Mouse (Mus musculus): ENCODE results near the gene Gm20481. TPM values are rescaled to one million over a fixed set of nuclear protein-coding genes. Genes with fewer than 3 reads are reported as not detected.
"Not testable (repeated sequence)": the region's sequence is repeated elsewhere in the genome, so short reads cannot be mapped to it uniquely, and the experiment has no call there.

The Gm20481 gene
- not detected for polyA plus RNA-seq (2017; shearing (Covaris generic))

DNA sequence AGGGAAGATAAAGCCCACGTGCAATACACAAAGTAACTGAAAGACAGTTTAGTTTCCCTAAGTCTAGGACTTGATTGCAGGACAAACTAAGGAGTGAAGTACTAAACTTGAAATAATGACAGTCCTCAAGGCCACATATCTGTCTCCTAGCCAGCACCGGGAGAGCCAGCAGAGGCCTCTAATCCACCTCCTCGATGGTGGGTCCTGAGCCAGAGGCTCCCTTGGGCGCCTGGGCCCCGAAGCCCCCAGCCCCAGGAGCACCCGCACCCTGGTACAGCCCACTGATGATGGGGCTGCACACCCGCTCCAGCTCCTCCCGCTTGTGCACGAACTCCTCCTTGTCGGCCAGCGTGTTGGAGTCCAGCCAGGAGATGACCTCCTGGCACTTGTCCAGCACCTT is at the start of gene Gm20481:
Gm20481 (plus strand) TSS at position 91 of the 400 bp plus-strand sequence.
- ATAC-seq = not testable (repeated sequence)

DNA sequence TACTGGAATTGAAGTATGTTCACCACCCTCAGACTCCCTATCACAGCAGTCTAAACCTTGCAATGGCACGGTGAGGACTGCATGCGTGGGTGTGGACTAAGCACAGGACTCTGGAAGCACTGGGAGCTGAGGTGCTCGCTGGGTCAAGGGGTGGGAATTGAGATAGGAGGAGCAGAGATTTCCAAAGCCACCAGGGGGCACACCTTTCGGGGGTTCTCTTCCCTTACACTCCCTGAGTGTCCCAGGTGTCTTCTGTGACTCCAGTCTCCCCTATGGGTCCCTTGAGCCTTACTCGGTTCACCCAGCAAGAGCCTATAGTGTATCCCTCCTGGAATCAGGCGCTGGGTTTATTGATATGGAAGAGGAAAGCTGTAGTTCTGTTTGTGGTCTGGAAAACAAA is 46.8 kb upstream of the Gm20481 start:
- no peak for ATAC-seq

DNA sequence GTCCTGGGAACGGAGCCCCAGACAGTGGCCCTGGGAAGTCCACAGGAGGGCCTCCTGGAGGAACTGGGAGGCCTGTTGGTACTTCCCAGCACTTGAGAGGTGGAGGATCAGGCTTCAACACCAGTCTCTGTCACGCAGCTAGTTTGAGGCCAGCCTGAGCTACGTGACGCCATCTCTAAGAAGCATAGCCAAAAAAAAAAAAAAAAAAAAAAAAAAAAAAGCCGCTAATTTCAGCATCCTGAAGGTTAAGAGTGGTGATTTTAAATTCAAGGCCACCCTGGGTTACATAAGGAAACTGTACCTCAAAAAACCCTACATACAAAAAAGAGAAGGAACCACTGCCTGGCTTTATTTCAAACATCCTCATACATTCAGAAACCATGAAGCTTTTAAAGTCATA is 45.5 kb upstream of the Gm20481 start:
- ATAC-seq = no peak

DNA sequence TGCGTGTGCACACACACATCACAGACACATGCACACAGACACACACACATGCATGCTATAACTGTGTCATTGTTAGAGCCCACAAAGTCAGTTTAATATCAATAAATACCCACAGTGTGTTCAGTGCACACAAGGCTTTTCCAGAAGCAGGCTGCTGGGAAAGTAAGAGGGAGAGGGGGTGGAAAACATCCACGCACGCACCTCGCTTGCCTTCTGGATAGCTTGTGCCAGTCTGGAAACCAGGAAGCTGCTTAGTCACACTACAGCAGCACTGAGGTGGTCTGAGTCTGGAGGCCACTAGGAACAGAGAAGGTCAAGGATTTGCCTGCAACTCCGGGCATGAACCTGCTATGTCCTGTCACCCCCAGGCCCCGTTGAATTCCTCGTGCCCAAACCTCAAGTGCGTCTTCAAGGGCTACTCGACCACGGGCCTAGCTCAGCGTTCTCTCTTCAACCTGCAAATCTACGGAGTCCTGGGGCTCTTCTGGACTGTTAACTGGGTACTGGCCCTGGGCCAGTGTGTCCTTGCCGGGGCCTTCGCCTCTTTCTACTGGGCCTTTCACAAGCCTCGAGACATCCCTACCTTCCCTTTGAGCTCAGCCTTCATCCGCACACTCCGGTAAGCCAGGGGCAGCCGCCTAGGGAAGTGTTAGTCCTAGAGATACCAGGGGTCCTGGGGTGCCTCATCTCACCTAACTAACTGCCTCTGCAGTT is 42.2 kb upstream of the Gm20481 start:
- ATAC-seq = no peak

DNA sequence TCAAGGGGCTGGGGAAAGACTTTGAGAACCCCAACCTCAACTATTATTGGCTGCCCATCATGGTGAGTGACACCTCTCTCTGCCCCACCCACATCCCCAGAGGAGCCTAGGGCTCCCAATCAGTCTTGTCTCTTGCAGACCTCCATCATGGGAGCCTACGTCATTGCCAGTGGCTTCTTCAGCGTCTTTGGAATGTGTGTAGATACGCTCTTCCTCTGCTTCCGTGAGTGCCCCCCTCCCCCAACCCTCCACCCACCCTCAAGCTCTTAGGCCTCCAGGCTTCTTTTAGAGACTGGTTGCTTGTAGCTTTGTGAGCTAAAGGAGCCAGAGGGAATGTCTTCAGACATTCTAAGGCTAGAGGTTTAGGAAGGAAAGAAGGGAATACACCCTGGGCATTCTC is 40.9 kb upstream of the Gm20481 start:
- ATAC-seq = no peak

DNA sequence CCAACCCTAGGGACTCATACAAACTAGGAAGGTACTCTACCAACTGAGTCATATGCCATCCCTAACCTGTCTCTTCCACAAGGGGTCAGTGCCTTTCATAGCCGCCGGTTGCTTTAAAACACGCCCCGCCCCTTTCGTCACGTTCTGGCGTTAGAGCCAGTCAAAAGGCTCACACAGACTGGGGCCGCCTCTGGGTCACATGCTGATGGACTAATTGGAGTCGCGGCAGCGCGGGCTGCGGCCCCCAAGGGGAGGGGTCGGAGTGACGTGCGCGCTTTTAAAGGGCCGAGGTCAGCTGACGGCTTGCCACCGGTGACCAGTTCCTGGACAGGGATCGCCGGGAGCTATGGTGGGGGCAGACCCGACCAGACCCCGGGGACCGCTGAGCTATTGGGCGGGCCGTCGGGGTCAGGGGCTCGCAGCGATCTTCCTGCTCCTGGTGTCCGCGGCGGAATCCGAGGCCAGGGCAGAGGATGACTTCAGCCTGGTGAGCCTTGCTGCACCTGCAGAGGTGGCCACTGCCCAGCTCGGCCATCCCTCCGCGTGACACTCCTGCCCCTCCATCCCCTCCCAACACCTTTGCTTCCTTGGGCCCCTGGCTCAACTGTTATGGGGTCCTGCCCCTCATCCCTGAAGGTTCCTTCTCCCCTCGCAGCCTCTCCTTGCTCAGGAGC is 38.5 kb upstream of the Gm20481 start, which contains the start of gene Neu1:
Neu1 (plus strand) TSS at position 193 of the 674 bp plus-strand sequence.
- ATAC-seq = peak; percentile 91

DNA sequence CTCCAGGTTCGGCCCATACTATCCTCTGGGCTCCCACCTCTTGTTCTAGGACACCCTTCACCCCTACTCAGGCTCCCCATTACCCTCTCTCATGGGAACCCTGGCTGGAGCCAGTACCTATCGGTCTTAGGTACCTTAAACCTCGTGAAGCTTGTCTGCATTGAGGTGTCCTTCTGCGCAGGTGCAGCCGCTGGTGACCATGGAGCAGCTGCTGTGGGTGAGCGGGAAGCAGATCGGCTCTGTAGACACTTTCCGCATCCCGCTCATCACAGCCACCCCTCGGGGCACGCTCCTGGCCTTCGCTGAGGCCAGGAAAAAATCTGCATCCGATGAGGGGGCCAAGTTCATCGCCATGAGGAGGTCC is 38.0 kb upstream of the Gm20481 start:
- peak; percentile 17 for ATAC-seq

DNA sequence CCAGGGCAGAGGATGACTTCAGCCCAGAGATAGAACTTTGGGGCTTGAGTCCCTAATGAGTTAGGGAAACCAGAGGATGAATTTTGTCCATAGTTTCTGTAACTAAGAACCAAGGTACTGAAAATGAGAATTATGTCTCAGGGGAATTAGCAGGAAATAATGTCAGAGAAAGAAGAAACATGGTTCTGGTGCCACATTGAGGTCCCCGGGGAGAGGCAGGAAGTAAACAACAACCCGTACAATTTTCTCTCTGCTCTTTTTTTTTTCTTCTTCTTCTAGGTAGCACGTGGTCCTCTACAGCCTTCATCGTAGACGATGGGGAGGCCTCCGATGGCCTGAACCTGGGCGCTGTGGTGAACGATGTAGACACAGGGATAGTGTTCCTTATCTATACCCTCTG is 37.4 kb upstream of the Gm20481 start:
- peak; percentile 20 for ATAC-seq

DNA sequence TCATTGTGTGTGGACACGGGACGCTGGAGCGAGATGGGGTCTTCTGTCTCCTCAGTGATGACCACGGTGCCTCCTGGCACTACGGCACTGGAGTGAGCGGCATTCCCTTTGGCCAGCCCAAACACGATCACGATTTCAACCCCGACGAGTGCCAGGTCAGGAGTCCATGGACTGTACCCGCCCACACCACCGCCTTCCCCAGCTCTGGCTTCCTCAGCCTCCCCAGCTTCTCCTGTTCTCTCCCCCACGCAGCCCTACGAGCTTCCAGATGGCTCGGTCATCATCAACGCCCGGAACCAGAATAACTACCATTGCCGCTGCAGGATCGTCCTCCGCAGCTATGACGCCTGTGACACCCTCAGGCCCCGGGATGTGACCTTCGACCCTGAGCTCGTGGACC is 35.7 kb upstream of the Gm20481 start:
- no peak for ATAC-seq

DNA sequence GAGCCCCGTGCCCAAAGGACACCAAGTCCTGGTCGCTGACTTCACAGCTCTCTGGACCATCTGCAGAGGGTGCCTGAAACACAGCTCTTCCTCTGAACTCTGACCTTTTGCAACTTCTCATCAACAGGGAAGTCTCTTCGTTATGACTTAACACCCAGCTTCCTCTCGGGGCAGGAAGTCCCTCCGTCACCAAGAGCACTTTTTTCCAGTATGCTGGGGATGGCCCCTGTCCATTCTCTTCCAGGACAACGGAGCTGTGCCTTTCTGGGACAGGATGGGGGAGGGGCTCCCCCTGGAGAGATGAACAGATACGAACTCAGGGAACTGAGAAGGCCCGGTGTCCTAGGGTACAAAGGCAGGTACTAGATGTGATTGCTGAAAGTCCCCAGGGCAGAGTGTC is 34.9 kb upstream of the Gm20481 start:
- no peak for ATAC-seq

DNA sequence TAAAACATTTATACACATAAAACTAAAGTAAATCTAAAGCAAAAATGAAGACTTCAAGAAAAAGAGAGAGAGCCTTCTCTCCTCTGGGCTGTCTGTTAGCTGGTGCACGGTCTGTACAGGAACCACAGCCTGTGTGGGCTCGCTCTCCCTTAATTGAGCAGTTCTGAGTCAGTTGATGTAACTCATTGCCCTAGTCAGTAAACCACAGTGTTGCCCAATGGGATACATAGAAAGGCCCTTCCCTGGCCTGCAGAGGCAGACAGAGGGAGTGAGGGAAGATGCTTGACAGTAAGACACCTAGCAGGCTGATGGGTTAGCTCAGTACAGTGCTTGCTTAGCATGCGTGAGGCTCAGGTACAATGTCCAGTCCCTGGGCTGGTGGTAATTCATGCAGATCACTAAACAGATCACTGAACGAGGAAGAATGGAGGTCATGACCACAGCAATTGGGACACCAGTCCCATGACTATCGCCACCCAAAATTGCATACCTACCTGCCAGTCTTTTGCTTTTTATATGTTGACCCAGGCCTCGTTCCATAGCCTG is 31.7 kb upstream of the Gm20481 start:
- no peak for ATAC-seq

DNA sequence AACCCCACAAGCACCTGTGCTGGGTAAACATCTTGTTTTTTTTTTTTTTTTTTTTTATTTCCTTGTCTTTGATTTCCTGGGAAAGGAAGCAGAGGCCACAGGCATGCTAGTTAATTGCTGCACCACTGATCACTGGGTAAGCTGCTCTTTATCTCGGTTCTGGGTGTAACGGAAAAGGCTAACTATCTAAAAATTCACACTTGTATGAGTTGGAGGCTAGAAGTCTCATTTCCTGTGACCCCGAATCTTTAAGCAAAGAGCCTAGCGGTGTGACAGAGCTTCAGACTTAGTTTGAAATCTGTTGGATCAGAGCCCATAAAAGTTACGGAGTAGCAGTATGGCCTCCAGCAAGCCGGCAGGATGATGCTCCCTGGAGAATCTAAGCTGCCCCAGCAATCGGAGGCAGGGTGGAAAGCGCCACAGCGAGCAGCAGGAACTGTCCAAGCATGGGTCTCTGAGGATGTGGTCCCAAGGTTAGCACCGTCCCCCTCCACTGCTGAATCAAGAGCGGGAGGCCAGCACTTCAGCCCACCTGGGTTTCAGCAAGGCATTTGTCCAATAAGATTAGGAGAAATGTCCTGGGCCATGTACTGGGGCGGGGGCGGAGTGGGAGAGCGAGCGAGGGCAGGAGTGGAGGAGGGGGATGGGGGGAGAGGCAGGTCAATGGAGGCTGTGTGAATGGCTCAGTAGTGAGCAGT is 28.2 kb upstream of the Gm20481 start:
- no peak for ATAC-seq

DNA sequence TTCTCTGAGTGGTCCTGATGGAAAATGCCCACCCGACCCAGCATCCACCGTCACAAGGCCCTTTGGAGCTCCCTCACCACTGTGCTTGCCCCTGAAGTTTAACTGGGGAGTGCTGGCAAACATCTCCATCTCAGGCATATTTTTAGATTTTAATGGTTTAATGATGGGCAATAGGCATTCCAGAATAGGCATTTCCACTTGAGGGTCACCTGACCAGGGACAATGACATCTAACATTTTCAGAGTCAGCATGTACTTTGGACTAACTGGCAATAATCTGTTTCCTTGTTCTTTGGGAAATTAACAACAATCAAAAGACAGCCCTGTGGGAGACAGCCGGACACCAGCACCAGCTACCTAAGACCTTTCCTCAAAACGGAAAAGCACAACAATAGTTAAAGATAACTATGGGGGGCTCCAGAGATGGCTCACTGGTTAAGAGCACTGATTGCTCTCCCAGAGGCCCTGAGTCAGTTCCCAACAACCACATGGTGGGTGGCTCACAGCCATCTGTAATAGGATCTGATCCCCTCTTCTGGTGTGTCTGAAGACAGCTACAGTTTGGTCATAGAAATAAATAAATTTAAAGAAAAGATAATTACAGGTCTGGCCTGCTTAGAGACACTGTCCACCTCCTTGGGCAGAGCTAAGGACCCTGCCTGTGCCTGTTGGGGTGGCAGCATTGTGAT is 26.4 kb upstream of the Gm20481 start:
- no peak for ATAC-seq

DNA sequence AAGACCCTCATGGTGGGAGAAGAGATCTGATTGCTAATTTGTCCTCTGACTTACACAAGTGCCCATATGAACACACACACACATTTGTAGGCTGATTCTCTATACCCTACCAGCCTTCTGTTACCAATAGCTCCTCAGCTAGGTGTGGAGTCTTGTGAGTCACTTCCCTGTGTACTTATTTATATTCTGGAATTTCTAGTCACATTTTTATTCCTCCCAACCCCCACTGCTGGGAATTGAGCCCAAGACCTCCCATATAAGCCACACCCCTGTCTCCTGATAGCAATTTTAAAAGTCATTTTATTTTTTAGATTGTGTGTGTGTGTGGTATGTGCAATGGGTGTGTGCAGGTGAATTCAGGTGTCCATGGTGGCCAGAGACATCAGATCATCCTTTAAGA is 25.4 kb upstream of the Gm20481 start:
- ATAC-seq = no peak

DNA sequence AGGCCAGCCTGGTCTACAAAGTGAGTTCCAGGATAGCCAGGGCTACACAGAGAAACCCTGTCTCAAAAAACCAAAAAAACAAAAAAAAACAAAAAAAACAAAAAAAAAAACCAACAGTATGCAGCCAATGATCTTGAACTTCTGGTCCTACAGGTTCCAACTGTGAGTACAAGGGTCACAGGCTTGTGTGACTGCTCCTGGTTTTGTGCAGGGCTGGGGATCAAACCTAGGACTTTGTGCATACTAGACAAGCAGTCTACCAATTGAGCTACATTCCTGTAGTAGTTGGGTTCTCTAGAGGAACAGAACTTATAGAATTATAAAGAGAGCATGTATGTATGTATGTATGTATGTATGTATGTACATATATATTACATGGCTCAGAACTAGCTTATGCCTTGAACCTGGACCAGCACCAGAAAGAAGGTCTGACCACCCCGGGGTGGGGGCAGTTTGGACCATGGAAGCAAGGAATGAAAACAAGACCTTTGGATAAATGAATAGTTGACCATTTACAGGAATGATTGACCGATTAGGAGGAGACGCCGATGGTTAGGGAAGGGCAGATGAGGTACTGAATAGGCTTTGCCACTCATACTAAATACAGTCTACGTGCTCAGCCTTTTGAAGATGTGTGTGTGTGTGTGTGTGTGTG is 23.1 kb upstream of the Gm20481 start:
- ATAC-seq = no peak

DNA sequence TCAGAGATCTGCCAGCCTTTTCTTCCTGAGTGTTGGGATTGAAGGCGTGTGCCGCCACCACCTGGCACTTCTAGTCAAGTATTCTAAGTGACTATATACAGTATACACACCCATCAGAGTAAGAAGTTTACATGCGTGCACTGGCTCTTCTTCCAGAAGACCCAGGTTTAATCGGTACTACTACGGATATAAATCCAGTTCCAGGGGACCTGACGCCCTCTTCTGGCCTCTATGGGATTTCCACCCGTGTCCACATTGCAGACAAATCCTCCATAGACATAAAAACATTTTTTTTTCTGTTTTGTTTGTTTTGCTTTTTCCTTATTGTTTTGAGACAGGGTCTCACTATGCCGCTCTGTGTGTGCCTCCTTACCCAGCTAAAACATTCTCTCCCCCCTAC is 22.1 kb upstream of the Gm20481 start:
- no peak for ATAC-seq

DNA sequence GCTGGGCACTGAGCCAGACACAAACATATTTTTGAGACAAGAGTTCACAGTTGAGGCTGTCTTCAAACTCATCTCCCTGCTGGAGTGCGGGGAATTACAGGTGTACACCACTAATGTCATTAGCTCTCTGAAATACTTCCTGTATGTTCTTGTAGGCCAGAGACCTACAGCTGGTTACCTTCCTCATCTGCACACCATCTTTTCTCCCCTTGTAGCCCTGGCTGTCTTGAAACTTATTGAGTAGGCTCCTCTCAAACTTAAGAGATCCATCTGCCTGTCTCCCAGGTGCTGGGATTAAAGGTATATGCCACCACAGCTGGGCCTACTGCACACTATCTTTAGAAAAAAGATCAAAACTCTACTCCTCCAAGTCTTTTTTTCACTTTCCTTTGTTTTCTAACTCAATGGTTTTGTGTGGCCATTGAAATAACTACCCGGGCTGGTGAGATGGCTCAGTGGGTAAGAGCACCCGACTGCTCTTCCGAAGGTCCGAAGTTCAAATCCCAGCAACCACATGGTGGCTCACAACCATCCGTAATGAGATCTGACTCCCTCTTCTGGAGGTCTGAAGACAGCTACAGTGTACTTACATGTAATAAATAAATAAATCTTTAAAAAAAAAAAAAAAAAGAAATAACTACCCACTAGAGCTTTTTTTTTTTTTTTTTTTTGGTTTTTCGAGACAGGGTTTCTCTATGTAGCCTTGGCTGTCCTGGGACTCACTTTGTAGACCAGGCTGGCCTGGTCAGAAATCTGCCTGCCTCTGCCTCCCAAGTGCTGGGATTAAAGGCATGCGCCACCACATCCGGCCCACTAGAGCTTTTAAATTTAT is 20.8 kb upstream of the Gm20481 start:
- ATAC-seq = not testable (repeated sequence)

DNA sequence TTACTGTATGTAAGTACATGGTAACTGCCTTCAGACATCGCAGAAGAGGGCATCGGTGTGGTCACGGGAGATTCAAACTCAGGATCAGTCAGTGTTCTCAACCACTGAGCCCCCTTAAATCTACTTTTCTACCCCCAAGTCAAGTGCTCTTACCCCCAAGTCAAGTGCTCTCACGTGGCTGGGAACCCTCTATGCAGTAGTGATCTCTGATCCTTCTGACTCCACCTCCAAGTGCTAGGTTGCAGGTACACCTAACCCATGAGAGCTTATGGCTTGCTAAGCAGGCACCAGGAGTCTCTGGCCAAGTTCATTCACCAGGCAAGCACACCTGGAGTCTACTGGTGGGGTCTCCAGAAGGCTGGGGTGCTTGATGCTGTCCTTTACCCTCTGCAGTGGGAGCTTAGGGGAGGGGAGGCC is 20.2 kb upstream of the Gm20481 start:
- ATAC-seq = no peak

DNA sequence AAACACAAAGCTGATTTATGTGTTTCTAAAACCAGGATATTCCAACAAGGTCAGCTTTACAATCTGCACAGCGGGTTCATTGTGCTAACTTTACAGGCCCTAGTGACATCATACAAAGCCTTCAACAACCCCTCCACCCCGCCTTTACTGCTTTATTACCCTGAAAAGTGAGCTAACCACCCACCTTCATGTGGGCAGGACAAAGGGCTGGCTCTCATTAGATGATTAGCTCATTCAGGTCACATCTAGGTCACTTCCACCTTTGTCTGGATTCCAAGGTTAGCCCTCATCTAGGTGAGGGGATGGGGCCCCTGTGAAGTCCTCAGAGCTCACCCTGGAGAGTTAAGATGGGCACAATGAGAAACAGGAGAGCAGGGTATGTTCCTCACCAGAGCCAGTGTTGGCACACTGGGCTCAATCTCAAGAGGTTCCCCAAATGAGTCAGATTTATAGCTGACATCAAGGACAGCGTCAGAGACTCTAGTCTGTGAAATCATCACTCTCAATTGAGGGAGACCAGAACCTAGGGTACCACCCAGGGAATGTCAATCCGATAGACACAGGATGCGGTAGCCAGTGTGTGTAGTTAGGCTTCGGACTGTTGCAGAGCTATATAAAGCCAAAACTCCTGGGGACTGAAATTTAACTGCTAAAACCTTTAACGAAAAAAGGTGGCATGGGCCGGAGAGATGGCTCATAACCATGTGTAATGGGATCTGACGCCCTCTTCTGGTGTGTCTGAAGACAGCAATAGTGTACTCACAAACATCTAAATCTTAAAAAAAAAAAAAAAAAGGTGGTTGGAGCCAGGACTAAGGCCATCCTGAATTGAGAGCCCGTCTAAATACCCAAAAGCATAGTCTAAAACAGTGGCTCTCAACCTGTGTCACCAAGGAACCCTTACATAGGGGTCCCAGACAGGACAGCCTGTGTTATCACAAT is 18.9 kb upstream of the Gm20481 start:
- no peak for ATAC-seq

All from activated CD4-positive, CD25-positive, alpha-beta regulatory T cell, adult 4 months (primary cell).